Mouse (Mus musculus) limb, embryonic 13.5 days (tissue): ENCODE results near the gene Cnih1. TPM values are rescaled to one million over a fixed set of nuclear protein-coding genes. Genes with fewer than 3 reads are reported as not detected.

Source experiments
- ATAC-seq: fragments of 200-750 bp; cut with Nextera tagmentation; 2 replicates; pipeline ENCODE4 v1.8.0; 2017; ENCODE audit warnings: low read depth, moderate number of reproducible peaks, moderate TSS enrichment; ENCODE audit not compliant: low FRiP score
- H3K27ac ChIP-seq: fragments of 300-500 bp; sonication (generic); 2 replicates; pipeline ENCODE4 v1.5.1; 2015; ENCODE audit warnings: inconsistent platforms, mild to moderate bottlenecking, moderate library complexity
- H3K27me3 ChIP-seq: fragments of 300-500 bp; sonication (generic); 2 replicates; pipeline ENCODE4 v1.6.1; 2015; ENCODE audit warnings: mild to moderate bottlenecking, inconsistent platforms
- H3K36me3 ChIP-seq: fragments of 300-500 bp; sonication (generic); 2 replicates; pipeline ENCODE4 v1.6.1; 2015; ENCODE audit warnings: inconsistent platforms, mild to moderate bottlenecking, moderate library complexity
- H3K4me1 ChIP-seq: fragments of 300-500 bp; sonication (generic); 2 replicates; pipeline ENCODE4 v1.6.1; 2015; ENCODE audit warnings: inconsistent platforms
- H3K4me2 ChIP-seq: fragments of 300-500 bp; sonication (generic); replicated peaks from 2 replicates; pipeline ENCODE4 v1.6.1; 2015; ENCODE audit warnings: inconsistent platforms, mild to moderate bottlenecking, moderate library complexity
- H3K4me3 ChIP-seq: fragments of 300-500 bp; sonication (generic); 2 replicates; pipeline ENCODE4 v1.5.1; 2015; ENCODE audit warnings: moderate library complexity, mild to moderate bottlenecking, inconsistent platforms
- H3K9ac ChIP-seq: fragments of 300-500 bp; sonication (generic); 2 replicates; pipeline ENCODE4 v1.6.1; 2015; ENCODE audit warnings: mild to moderate bottlenecking, inconsistent platforms
- H3K9me3 ChIP-seq: fragments of 300-500 bp; sonication (generic); 2 replicates; pipeline ENCODE4 v1.6.1; 2016; ENCODE audit warnings: inconsistent platforms
- WGBS: fragments of 180-500 bp; shearing (Covaris S2); methylation state at CpG from one replicate; pipeline ENCODE4 v1.1.7; 2015; 5-methylcytosine and 5-hydroxymethylcytosine counted together
- polyA plus RNA-seq: library from polyadenylated mRNA; unstranded; fragments of >200 nt; fragmentation: Nextera tagmentation; extraction: Ambion mirVana; gene quantifications from 2 replicates; pipeline ENCODE4 v1.2.1, GENCODE M21; 2015

Cnih1 gene
- polyA plus RNA-seq, 1 experiment from 2014 or later = 200 TPM

DNA sequence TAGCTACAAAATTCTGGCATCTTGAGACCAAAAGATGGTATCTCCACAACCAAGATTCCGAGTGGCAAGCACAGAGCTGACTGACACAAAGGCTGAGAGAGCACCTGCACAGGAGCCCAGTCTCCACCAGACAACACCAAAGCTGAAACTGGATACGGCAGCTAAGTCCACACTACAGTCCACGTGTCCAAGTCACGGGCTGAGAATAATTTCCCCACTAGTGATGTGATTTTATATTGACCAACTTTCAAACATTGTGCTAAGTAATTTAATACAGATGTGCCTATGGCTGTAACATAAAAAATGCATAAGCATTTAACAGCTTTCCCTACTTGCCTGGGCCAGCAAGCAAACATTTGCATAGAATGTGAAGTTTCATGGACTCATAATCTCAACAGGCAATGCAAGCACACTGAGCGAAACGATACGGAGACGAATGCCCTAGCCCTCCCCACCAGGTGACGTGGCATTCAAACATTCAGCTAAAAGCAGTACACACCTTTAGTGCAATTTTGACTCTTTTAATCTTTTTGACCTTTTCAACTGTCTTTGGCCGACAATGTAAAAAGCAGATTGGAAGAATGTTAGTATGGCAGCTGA, 4.8 kb downstream of the Cnih1 start:
- no peak overlapping the region for H3K4me3 ChIP-seq
- no peaks in the 10 kb centered on the region for H3K27me3 ChIP-seq
- no peak for ATAC-seq
- H3K9me3 ChIP-seq = peaks cover 6% of the 10 kb centered on the region
- peaks cover 31% of the 10 kb centered on the region for H3K4me1 ChIP-seq
- 65% methylated on average over 10 of the region's 10 CpGs for whole genome bisulfite sequencing
- H3K9ac ChIP-seq = no peak overlapping the region
- H3K4me2 ChIP-seq = no peak overlapping the region
- peaks cover 46% of the 10 kb centered on the region for H3K36me3 ChIP-seq
- H3K27ac ChIP-seq = no peak overlapping the region

DNA sequence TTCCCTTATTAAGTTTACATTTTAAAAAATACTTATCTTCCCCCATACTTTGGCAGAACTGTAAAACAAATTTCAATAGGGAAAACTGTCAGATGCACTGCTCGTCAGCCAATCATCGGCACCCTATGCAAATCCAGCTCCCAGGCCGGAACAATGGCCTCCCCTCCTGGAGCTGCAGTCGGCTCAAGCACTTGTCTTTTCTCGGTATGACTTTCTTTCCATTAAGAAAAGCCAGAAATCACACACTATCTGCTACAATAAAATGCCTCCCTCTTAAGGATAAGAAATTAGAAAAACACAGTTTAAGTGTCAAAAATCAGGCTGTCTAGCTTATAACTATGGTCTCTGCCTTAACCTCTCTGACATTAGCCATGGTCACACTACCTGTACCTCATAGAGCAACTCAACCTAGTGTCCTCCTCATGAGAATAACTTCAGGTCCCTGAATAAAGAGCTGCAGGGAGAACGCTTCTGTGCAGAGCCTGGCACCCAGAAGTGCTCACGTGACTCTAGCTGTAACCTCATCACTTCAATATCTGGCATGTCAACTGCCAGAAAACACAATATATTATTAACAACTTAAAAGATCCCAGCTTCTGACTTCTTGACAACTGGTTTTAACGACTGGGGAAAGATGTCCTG, 5.9 kb downstream of the Cnih1 start:
- no peak overlapping the region for H3K27ac ChIP-seq
- H3K9ac ChIP-seq = no peak overlapping the region
- H3K36me3 ChIP-seq = peaks cover 57% of the 10 kb centered on the region
- WGBS = 88% methylated on average over 8 of the region's 8 CpGs
- H3K9me3 ChIP-seq = peaks cover 6% of the 10 kb centered on the region
- no peak for ATAC-seq
- no peaks in the 10 kb centered on the region for H3K27me3 ChIP-seq
- no peak overlapping the region for H3K4me2 ChIP-seq
- H3K4me1 ChIP-seq = peaks cover 31% of the 10 kb centered on the region
- no peak overlapping the region for H3K4me3 ChIP-seq

DNA sequence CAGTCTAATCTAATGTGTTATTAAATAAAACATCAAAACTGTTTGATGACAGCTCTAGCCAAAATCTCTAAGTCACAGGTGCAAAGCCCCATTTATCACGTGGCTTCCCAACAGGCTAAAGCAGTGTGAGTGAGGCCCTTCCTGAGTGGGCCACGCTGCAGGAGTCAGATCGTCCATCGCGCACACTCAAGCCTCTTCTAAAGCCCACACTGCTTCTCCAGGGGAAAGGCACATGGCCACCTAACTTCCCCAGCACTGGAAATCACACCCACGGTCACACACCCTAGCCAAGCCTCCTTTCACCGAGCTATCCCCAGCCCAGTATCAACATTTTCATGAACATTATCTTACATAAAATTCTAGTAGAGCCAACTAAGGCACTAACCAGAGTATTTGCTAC, 7.1 kb downstream of the Cnih1 start:
- Histone ChIP-seq H3K9me3 (peaks cover 6% of the 10 kb centered on the region), H3K36me3 (peaks cover 69% of the 10 kb centered on the region), H3K27ac (no peak overlapping the region), H3K9ac (no peak overlapping the region), H3K4me2 (no peak overlapping the region), H3K4me1 (peaks cover 21% of the 10 kb centered on the region), H3K27me3 (no peaks in the 10 kb centered on the region), H3K4me3 (no peak overlapping the region)
- 96% methylated on average over 7 of the region's 7 CpGs for WGBS
- no peak for ATAC-seq

DNA sequence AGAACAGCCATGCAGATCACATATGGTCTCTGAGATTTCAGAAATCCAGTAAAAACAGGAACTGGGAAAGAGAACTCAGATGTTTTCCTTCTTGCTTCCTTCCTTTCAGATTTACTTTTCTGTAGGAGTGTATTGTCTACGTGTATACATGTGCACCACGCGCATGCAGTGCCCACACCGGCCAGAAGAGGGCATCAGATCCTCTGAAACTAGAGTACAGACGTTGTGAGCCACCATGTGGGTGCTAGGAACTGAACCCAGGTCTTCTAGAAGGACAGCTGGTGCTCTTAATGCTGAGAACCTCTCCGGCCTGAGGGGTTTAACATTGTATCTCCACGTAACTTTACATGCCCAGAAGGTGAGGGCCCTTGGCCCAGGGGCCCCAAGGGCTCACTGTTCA, 9.0 kb downstream of the Cnih1 start:
- Histone ChIP-seq H3K9me3 (peaks cover 6% of the 10 kb centered on the region), H3K4me1 (peaks cover 8% of the 10 kb centered on the region; the same call in 1 of the 2 replicates), H3K27ac (no peak overlapping the region), H3K4me3 (no peak overlapping the region), H3K27me3 (no peaks in the 10 kb centered on the region), H3K9ac (no peak overlapping the region), H3K4me2 (no peak overlapping the region), H3K36me3 (peaks cover 87% of the 10 kb centered on the region)
- WGBS = 95% methylated on average over 7 of the region's 7 CpGs
- ATAC-seq = no peak

DNA sequence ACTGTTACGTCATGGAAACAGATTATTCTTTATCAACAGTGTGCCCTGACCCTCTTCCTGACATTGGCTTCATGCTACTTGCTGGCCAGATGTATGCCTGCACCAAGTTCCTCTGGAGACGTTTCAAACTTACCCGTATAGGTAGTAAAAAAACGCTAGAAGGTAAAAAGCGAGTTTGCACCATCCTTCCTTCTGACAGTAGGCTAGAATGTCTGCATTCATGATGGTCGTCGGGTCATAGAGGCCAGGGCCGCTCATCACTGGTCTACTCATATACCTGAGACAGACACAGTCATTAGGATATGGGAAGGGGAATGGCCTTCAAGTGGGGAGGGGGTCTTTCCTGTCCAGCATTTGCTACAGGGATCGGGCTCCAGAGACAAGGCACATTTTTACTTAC, 9.5 kb downstream of the Cnih1 start:
- peaks cover 90% of the 10 kb centered on the region for H3K36me3 ChIP-seq
- no peak overlapping the region for H3K27ac ChIP-seq
- no peaks in the 10 kb centered on the region for H3K27me3 ChIP-seq
- peaks cover 5% of the 10 kb centered on the region; the same call in 1 of the 2 replicates for H3K4me1 ChIP-seq
- no peak overlapping the region for H3K4me3 ChIP-seq
- peaks cover 6% of the 10 kb centered on the region for H3K9me3 ChIP-seq
- 98% methylated on average over 9 of the region's 9 CpGs for WGBS
- no peak overlapping the region for H3K9ac ChIP-seq
- no peak for ATAC-seq
- no peak overlapping the region for H3K4me2 ChIP-seq

DNA sequence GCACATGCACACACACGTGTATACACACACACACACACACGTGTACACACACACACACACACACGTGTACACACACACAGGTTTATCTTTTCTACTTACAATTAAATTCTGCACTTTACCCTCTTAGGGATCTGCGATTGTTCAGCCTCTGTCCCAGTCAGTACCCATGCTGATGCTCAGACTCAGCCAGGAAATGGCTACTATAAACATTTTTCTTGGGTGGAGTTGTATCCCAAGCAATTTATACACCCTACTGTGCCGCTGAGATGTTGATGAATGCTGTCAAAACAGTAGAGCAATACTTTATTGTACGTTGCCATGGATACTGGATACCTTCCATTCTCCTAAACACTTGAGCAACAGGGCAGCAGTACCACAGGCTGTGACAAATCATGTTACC, 18.2 kb downstream of the Cnih1 start:
- Histone ChIP-seq H3K4me1 (no peaks in the 10 kb centered on the region), H3K4me2 (no peak overlapping the region), H3K36me3 (peaks cover 73% of the 10 kb centered on the region), H3K9ac (no peak overlapping the region), H3K27me3 (no peaks in the 10 kb centered on the region), H3K4me3 (no peak overlapping the region), H3K9me3 (no peaks in the 10 kb centered on the region), H3K27ac (no peak overlapping the region)
- WGBS = 88% methylated on average over 6 of the region's 6 CpGs
- ATAC-seq = no peak

DNA sequence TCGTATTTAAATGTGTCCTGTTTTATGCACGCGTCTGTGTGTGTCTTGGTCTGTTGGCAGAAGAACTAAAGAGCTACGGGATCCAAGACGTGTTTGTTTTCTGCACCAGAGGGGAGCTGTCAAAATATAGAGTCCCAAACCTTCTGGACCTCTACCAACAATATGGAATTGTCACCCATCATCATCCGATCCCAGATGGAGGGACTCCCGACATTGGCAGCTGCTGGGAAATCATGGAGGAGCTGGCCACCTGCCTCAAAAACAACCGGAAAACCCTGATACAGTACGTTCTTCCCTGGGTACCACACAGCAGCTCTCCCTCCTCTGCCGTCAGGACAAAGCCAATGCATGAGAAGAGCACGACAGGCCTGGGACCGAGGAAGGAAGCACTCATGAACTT, 21.1 kb downstream of the Cnih1 start:
- Histone ChIP-seq H3K4me3 (no peak overlapping the region), H3K9me3 (no peaks in the 10 kb centered on the region), H3K27ac (no peak overlapping the region), H3K9ac (no peak overlapping the region), H3K4me1 (no peaks in the 10 kb centered on the region), H3K4me2 (no peak overlapping the region), H3K27me3 (no peaks in the 10 kb centered on the region), H3K36me3 (peaks cover 63% of the 10 kb centered on the region)
- ATAC-seq = no peak
- 88% methylated on average over 12 of the region's 12 CpGs for WGBS

DNA sequence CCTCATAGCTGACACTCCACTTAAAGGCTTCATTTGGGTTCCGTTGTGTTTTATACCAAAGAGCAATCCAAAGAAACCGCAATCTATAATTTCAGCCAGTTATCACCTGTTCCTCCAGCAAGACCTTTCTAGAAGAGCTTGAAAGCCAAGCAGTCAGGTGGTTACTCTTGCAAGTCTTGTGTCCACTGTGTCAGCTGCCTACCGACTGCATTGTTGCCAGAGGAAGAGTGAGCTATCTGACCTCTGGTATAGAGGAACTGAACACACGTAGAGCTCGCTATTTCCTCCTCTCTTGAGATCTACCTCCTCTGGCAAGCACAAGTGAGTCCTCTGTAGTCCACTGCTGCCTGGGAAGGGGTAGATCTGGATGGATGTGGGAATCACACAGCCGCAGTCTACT, 27.0 kb downstream of the Cnih1 start:
- Histone ChIP-seq H3K27ac (no peak overlapping the region), H3K4me2 (peak overlapping the region; percentile 93), H3K27me3 (no peaks in the 10 kb centered on the region), H3K4me3 (peak overlapping the region; percentile 75), H3K9me3 (0 out of 2 replicates have a peak, but pooled peaks cover 7% of the 10 kb centered on the region), H3K9ac (peak overlapping the region; percentile 78), H3K36me3 (peaks cover 15% of the 10 kb centered on the region), H3K4me1 (peaks cover 14% of the 10 kb centered on the region)
- no peak for ATAC-seq
- WGBS = 49% methylated on average over 6 of the region's 6 CpGs

DNA sequence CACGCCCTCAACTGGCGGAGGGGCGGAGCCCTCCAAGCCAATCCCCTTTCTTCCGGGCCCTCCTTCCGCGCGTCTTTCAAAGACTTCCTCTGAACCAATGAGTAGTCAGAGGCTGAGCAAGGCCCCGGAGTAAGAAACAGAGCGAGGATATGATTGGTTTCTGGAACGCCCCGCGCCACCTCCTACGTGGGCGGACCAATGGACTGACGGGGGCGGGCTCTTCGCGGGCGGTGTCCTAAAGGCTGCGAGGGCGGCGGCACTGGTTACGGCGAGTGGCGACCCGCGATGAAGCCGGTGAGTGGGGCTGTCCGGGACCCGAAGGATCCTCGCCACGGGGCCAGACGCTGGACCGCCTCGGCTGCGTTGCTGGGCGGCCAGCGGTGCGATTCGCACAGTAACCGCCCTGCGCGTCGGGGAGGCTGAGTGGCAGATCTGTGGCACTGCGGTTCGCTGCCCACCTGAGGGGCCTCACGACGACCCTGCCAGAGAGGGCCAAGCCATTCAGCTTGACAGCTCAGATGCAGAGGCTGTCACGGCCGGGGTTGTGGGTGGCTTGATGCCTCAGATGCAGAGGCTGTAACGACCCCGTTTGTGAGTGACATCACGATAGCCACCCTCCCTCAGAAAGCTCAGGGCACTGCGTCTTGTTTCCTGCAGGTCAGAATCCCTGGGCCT, 27.7 kb downstream of the Cnih1 start, which contains the start of gene Cdkn3:
Gene Cdkn3, plus strand, starts transcription at position 187 of the 675 bp plus-strand sequence.
- H3K4me2 ChIP-seq = peak within 1 kb of the TSS; percentile 93
- no peaks in the 10 kb centered on the region for H3K27me3 ChIP-seq
- H3K4me1 ChIP-seq = peaks cover 14% of the 10 kb centered on the region
- H3K9me3 ChIP-seq = 0 out of 2 replicates have a peak, but pooled peaks cover 7% of the 10 kb centered on the region
- H3K4me3 ChIP-seq = peak within 1 kb of the TSS; percentile 75
- ATAC-seq = peak; percentile 100
- no peak within 1 kb of the TSS for H3K27ac ChIP-seq
- peak within 1 kb of the TSS; percentile 78 for H3K9ac ChIP-seq
- peaks cover 15% of the 10 kb centered on the region for H3K36me3 ChIP-seq
- WGBS = under 1% methylated on average over 54 of the region's 54 CpGs

DNA sequence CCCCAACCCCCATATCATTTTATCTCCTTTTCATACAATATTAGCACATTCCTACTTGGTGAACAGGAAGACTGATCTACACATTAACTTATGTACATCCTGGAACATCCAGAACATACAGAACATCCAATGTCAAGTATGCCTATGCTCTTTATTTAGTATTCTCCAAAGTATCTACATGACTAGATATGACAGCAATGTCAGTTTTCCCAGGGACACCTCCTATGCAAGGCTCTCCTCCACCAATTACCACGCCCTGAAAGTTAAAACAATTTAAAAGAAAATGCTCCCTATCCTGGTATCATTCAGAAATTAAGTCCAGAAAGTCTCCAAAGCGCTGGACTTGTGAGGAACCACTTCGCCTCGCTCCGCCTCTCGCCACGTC, 28.2 kb downstream of the Cnih1 start:
- Histone ChIP-seq H3K4me2 (peak overlapping the region; percentile 93), H3K36me3 (peaks cover 12% of the 10 kb centered on the region), H3K27me3 (no peaks in the 10 kb centered on the region), H3K27ac (no peak overlapping the region), H3K4me3 (peak overlapping the region; percentile 75), H3K9me3 (0 out of 2 replicates have a peak, but pooled peaks cover 7% of the 10 kb centered on the region), H3K4me1 (peaks cover 14% of the 10 kb centered on the region), H3K9ac (no peak overlapping the region)
- WGBS = 5% methylated on average over 7 of the region's 7 CpGs
- peak; percentile 16; the same call in 1 of the 2 replicates for ATAC-seq

DNA sequence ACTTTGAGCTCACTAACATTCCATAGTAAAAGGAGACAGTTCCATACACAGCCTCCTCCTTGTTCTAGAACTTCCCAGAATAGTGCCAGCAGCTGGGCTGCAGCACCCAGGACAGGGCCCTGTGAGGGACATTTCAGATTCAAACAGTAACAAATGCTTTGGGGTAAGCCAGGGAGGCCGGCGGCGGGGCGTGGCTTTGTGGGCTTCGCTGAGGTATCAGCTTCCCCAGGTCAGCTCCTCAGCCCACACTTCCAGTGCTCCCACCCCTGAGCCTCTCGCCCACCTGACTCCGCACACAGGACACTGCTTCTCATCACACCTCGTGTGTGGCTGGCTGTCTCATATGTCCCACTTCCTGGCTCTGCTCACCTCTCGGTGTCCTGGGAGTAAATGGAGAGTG, 30.5 kb downstream of the Cnih1 start:
- no peak overlapping the region for H3K4me2 ChIP-seq
- 0 out of 2 replicates have a peak, but pooled peaks cover 7% of the 10 kb centered on the region for H3K9me3 ChIP-seq
- 50% methylated on average over 9 of the region's 9 CpGs for WGBS
- H3K9ac ChIP-seq = no peak overlapping the region
- no peak for ATAC-seq
- H3K4me3 ChIP-seq = no peak overlapping the region
- no peaks in the 10 kb centered on the region for H3K27me3 ChIP-seq
- H3K36me3 ChIP-seq = no peaks in the 10 kb centered on the region
- no peak overlapping the region for H3K27ac ChIP-seq
- peaks cover 14% of the 10 kb centered on the region for H3K4me1 ChIP-seq

DNA sequence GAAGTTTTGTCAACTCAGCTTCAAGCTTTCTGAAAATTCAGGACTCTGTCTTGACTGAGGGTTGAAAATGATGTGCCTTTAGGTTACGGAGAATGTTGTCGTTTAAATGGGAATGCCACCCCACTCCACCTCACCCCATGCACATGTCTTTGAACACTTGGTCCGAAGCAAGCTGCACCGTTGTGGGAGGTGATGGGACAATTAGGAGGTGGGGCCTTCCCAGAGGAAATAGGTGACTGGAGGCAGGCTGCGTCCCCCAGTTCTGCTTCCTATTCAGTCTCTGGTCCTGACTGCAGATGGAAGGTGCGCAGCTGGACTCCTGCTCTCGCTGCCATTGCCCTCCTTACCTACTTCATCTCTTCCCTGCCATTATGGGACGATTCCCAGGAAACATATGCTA, 32.4 kb downstream of the Cnih1 start:
- H3K4me3 ChIP-seq = no peak overlapping the region
- WGBS = 91% methylated on average over 8 of the region's 8 CpGs
- ATAC-seq = no peak

More for the DNA sequence above, 32.4 kb downstream of the Cnih1 start:
- Histone ChIP-seq H3K4me1 (peaks cover 2% of the 10 kb centered on the region), H3K27me3 (no peaks in the 10 kb centered on the region), H3K9ac (no peak overlapping the region), H3K27ac (no peak overlapping the region), H3K36me3 (no peaks in the 10 kb centered on the region), H3K4me2 (no peak overlapping the region), H3K9me3 (0 out of 2 replicates have a peak, but pooled peaks cover 7% of the 10 kb centered on the region)
